In the genomic region with DNA sequence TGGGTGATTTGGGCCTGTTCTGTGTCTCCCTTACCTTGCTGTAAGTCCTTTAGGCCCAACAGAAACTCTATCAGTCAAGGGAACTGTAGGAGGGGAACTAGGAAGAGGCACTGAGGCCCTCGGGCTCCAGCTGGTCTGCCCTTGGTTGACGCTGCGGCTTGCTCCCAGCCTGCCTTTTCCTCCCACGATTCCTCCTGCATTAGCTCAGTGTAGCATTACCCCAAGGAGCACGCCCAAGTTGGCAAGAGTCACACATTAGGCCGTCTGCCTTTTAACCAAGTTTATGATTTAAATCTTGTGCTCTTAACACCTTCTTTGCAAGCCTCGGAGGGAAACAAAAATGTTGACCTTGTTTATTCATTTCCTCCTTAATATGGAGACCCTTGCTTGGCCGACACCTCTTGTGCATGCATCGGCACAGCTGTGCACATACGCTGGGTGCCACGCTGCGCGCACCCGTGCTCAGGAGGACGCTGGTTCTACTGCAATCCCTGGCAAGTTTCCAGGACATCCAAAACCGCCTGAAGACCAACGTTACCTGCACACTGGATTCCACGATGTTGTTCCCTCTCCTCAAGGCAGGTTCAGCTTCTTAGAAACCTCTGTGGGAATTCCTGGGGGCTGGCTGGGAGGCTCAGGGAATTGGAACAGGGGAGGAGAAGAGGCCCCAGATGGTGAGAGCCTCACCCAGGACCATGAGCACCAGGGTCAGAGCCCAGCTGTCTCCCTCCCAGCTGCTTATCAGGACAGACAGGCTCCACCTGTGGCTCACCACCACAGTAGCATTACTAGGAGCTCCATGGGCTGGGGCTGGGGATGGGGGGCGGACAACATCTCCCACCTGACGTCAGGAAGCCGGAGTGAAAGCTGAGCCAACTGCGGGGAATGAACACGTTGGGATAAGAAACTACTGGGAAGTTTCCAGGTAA, we compare ENCODE assay signal across 14 mouse cellular contexts. TPM values are rescaled to one million over a fixed set of nuclear protein-coding genes. Genes with fewer than 3 reads are reported as not detected.
DNase-seq lines count a peak whose midpoint lies in the region; ATAC-seq lines count a peak whose summit lies in the region.
"Had no signal": no experiment of that assay in that cellular context is flagged by ENCODE, and none has a peak within 500 bp of the region (broad histone marks: within the 10 kb centered on the region; RNA-seq: fewer than 3 reads in every experiment).

No protein-coding gene starts in this region.

- no peak overlapping the region for H3K4me2 ChIP-seq in hindbrain, embryonic 14.5 days (replicated peaks)
- H3K4me2 ChIP-seq: hindbrain, embryonic 15.5 days; neural tube, embryonic 13.5 days had no signal

- no peaks in the 10 kb centered on the region for H3K9me3 ChIP-seq in hindbrain, embryonic 10.5 days
- H3K9me3 ChIP-seq in hindbrain, embryonic 14.5 days (ENCODE audit: control insufficient read depth, low read length): no peaks in the 10 kb centered on the region
- H3K9me3 ChIP-seq: hindbrain, embryonic 15.5 days; midbrain, embryonic 10.5 days; neural tube, embryonic 13.5 days had no signal

- no peak overlapping the region for H3K27ac ChIP-seq in hindbrain, embryonic 10.5 days
- H3K27ac ChIP-seq in hindbrain, embryonic 14.5 days: no peak overlapping the region
- H3K27ac ChIP-seq: hindbrain, embryonic 15.5 days; liver, embryonic 14.5 days; midbrain, embryonic 10.5 days; neural tube, embryonic 13.5 days had no signal

- ATAC-seq in hindbrain, embryonic 14.5 days (ENCODE audit: low FRiP score): no peak
- no peak for ATAC-seq in megakaryocyte progenitor cell, adult 5-6 weeks (replicated peaks; ENCODE audit: poor library complexity)

- H3K4me1 ChIP-seq in hindbrain, embryonic 10.5 days (replicated peaks): peaks cover 5% of the 10 kb centered on the region
- H3K4me1 ChIP-seq in hindbrain, embryonic 14.5 days (replicated peaks; ENCODE audit: control insufficient read depth, insufficient read depth, low read length): no peaks in the 10 kb centered on the region
- H3K4me1 ChIP-seq: hindbrain, embryonic 15.5 days; neural tube, embryonic 13.5 days had no signal

- 89% methylated on average over 23 of the region's 23 CpGs for WGBS in hindbrain, embryonic 10.5 days
- 86% methylated on average over 23 of the region's 23 CpGs for WGBS in hindbrain, embryonic 14.5 days

- H3K4me3 ChIP-seq in hindbrain, embryonic 10.5 days: no peak overlapping the region
- no peak overlapping the region for H3K4me3 ChIP-seq in hindbrain, embryonic 14.5 days (replicated peaks; ENCODE audit: low read length)
- H3K4me3 ChIP-seq: hindbrain, embryonic 15.5 days; midbrain, embryonic 10.5 days; neural tube, embryonic 13.5 days had no signal

- no peak overlapping the region for H3K9ac ChIP-seq in hindbrain, embryonic 14.5 days
- H3K9ac ChIP-seq: hindbrain, embryonic 15.5 days; liver, embryonic 14.5 days; neural tube, embryonic 13.5 days had no signal

- peak; percentile 33 for DNase-seq in gastrocnemius, postnatal 14 days
- no peak for DNase-seq in gastrocnemius, adult 18-20 months (ENCODE audit: low spot score)
- peak; percentile 41 for DNase-seq in adipocyte (ENCODE audit: low spot score)
- peak; percentile 45 to 59 for DNase-seq in heart, postnatal 10 days
- peak; percentile 52 to 73 for DNase-seq in kidney, postnatal 4 days
- no peak for DNase-seq in hindbrain, embryonic 10.5 days (ENCODE audit: low spot score)
- no peak for DNase-seq in hindbrain, embryonic 14.5 days (ENCODE audit: low spot score)
- DNase-seq: cerebellum, adult 9-11 months; thymus, postnatal 4 days had no signal

- H3K27me3 ChIP-seq in hindbrain, embryonic 10.5 days (ENCODE audit: insufficient read depth, poor library complexity, severe bottlenecking): no peaks in the 10 kb centered on the region
- H3K27me3 ChIP-seq in hindbrain, embryonic 14.5 days (ENCODE audit: control insufficient read depth, insufficient read depth, low read length): no peaks in the 10 kb centered on the region
- H3K27me3 ChIP-seq: hindbrain, embryonic 15.5 days; neural tube, embryonic 13.5 days had no signal

- peaks cover 9% of the 10 kb centered on the region for H3K36me3 ChIP-seq in hindbrain, embryonic 10.5 days
- H3K36me3 ChIP-seq in hindbrain, embryonic 14.5 days (replicated peaks; ENCODE audit: control insufficient read depth, insufficient read depth): peaks cover 6% of the 10 kb centered on the region

- intact Hi-C loops in gastrocnemius, postnatal 14 days (cut with DNase I; ENCODE audit: low total_unique reads): no loop called here
- intact Hi-C loops in heart, postnatal 10 days (cut with DNase I): no loop called here

RNA-seq across cellular contexts. Expression of gene Wnt5b, which starts 21.6 kb away (rescaled TPM):
- total RNA-seq in gastrocnemius, postnatal 14 days (2021): 1 to 10 TPM in 1 of 2 experiments, under 1 TPM in 1; 0.93 to 2.4 TPM
- total RNA-seq in gastrocnemius, adult 18-20 months (2021): 1 to 10 TPM; 2.6 to 2.9 TPM
- total RNA-seq in heart, postnatal 10 days (2021): 1 to 10 TPM; 5.3 to 7.2 TPM
- polyA plus RNA-seq in hindbrain, embryonic 10.5 days (2016; fragmentation: Nextera tagmentation; extraction: Ambion mirVana): 7.9 and 8.8 TPM in 2 replicates
- 6.3 and 6.6 TPM in 2 replicates for polyA plus RNA-seq in hindbrain, embryonic 14.5 days (2014; fragmentation: Nextera tagmentation; extraction: Ambion mirVana)
- total RNA-seq in megakaryocyte progenitor cell, adult 5-6 weeks (2015): 0.29 TPM in 1 of 2 replicates, not detected in the other
- total RNA-seq in megakaryocyte progenitor cell, adult 5-6 weeks (2017): not detected in 2 replicates

Comparison
In these comparisons a context has a peak if more than half of its experiments do, and no peak if none do; other contexts are left out.
1. DNase-seq: peak in gastrocnemius, postnatal 14 days (single experiment), adipocyte (single experiment), heart, postnatal 10 days (2 of 2) and kidney, postnatal 4 days (2 of 2); none in gastrocnemius, adult 18-20 months (single experiment), hindbrain, embryonic 10.5 days (single experiment) and hindbrain, embryonic 14.5 days (single experiment).